Mouse (Mus musculus) erythroblast, adult 5-6 weeks (primary cell): ENCODE results near the gene Tvp23b. TPM values are rescaled to one million over a fixed set of nuclear protein-coding genes. Genes with fewer than 3 reads are reported as not detected.

Experiments used
- ATAC-seq: replicated peaks from 2 replicates; pipeline ENCODE4 v1.8.0; 2016; ENCODE audit warnings: moderate number of reproducible peaks, mild to moderate bottlenecking, moderate TSS enrichment, inconsistent platforms; ENCODE audit not compliant: poor library complexity, low FRiP score, severe bottlenecking
- total RNA-seq, 2 experiments: library from RNA; stranded (forward) in 1 of 2; stranded (reverse) in 1 of 2; fragments of 150-400 nt in 1 of 2; fragments of 200-764, 138-1000 nt in 1 of 2; gene quantifications; 2 replicates each; pipeline versions ENCODE4 v1.2.3 to v1.2.4; 2015 to 2017; ENCODE audit warnings: low replicate concordance in 2 of 2

The Tvp23b gene
- total RNA-seq, 2 experiments from 2014 or later: 2.7 to 5.7 TPM

DNA sequence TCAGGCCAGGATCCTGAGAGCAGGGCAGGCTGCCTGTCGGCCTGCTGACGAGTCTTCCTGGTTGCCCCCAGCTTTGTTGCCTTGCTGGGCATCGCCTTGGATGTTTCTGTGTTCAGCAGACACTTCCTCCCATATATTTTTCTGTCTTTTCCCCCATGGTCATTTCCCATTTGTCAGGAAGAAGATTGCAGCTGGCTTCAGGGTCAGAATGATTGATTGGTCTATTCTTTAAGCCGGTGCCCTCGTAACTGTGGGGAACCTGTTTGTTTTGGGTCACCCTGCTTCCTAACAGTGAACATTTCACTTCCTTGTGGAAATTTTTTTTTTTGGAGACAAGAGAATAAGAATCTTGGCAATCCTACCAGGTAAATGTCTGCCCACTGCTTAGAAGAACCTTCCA lies 6.1 kb downstream of the Tvp23b start:
- ATAC-seq: no peak

GRCm38 (mm10) chr11:62890796-62891195 lies 11.5 kb downstream of the Tvp23b start:
- no peak for ATAC-seq

DNA sequence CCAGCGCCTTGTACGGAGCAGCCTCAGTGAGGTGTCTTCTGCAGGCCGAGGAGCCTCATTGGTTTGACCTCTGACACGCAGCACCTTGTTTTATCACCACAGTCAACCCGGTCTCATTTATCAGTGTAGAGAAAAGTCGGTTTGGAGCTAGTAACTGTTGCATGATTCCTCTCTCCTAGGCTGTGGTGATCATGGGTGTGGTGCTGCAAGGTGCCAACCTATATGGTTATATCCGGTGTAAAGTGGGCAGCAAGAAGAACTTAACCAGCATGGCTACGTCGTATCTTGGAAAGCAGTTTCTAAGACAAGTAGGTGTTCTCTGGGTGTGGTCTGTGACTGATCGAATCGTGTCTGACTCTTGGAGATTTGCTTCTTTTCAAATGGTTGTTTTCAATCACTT lies 12.5 kb downstream of the Tvp23b start:
- no peak for ATAC-seq

DNA sequence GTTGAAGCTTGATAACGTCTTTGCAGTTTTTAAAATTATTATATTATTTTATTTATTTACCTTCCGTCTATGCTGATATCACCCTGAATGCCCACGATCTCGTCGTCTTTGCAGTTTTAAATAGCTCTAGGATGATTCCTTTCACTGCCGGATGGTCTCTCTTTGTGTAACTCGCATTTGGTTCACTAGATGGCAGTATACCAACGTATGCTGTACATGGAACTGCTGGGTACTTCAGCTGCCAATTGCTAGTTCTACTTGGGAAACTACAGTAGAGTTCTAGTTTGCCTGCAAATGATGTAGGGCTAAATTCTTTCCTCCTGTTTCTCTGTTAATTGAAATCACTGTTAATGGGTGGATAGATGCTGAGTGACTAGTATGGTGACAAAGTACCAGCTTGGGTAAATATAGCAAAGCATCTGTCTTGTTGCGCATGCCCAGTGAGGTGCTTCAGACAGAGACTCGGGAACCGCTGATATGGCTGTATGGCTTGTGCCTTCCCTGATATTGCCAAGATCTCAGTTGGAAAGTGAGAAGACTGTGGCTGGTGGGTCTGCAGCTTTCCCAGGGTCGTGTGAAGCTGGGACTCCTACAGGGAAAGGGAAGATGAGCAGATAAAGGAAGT lies 22.6 kb downstream of the Tvp23b start:
- ATAC-seq: no peak; the same call in 1 of the 2 replicates

DNA sequence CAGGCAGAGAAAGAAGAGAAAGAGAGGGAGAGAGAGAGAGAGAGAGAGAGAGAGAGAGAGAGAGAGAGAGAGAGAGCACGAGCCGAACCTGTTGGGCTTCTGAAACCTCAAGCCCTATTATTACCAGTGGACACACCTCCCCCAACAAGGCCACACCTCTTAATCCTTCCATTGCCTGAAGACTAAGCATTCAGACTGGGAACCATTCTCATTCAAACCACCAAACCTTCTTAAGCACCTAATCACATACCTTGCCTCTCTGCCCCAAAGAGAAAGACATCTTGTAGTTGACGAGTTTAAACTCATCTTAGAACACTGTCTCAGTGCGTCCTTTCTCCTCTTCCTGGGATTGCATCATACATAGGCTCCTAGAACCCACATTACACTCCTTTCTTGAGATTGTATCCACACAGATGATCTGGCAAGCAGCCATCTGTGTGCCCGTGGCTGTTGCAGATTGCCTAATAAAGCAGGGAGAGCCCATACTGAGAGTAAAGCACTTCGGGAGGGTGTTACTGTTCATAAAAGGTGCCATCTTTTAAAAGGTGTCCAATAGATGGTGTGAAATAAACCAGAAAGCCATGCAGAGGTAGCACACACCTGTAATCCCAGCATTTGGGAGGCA lies 24.7 kb downstream of the Tvp23b start:
- no peak for ATAC-seq

DNA sequence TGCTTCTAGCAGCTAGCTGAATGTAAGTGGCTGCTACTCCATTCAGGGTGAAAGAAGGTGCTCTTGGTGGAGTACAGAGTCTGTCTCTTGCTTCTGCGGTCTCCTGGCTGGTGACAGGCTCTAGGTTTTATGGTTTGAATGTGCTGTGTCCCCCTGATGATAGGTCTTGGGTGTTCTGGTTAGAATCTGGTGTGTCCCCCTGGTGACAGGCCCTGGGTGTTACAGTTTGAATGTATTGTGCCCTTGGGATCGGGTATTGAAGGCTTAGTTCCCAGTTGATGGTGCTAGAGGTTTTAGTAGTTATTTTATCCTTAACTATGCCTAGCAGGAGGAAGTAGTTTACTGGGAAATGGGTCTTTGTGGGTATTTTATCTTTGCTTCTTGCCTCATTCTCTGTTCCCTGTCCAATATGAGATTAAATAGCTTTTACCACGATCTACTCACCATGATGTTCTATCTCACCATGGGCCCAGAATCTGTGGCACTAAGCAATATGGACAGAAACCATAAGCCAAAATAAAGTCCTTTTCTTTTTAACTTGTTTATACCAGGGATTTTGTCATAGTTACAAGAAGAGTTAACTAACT lies 30.6 kb downstream of the Tvp23b start:
- no peak for ATAC-seq

- no peak for ATAC-seq
These were observed 32.1 kb downstream of the Tvp23b start for GRCm38 (mm10) chr11:62911362-62911761.

- ATAC-seq: no peak
These were observed 33.9 kb downstream of the Tvp23b start for GRCm38 (mm10) chr11:62913141-62913540.

DNA sequence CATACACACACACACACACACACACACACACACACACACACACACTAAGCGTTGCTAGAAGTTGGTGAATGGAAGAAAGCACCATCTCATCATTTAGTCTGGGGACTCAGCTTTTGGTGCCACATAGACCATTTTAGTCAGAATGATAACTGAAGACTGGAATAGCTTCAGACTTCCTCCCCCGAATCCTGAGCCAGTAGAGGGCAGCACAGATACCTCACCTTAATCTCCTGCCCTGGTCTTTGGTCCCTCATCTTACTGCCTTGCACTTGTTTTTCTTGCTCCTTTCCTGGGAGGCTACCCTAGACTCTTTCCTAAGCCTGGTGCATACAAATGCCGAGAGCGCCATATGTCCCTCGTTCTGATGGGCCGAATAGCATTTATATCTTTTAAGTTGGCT lies 35.3 kb downstream of the Tvp23b start:
- ATAC-seq: no peak

- ATAC-seq: no peak
These were observed 36.2 kb downstream of the Tvp23b start for GRCm38 (mm10) chr11:62915486-62915885.

- no peak for ATAC-seq
These were observed 37.5 kb downstream of the Tvp23b start for GRCm38 (mm10) chr11:62916765-62917164.

DNA sequence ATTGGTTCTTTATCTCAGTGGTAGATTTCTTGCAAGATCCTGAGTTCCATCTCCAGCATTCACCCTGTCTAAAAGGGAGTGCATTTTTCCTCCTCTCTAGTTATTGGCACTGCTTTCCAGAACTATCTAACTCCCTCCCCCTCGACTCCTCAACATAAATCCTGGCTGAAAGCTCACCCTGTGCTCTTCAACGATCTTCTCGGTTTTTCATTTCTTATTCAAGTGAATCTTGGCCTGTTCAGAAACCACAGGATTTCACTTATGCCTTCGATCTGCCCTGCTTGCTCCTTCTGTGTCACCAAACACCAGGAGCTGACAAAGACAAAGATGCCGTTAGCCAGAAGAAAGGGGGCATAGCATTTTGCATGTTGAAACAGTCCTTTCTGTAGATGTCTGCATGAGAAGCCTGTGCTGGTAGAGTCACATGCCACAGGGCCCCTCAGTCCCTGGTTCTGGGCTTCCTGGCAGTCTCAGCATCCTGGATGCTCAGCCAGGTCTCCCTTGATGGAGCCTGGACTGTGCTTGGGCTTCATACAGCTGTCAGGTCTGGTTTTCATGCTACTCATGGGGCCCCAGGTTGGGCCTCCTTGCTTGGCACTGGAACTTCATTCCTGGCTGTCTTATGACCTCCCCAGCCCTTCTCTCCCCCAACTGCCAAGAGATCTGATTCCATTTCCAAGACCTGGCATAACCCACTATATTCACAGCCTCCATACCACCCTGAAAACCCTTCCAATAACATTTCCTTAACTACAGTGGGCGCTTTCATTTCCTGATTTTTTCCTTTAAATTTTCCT lies 40.9 kb downstream of the Tvp23b start:
- no peak for ATAC-seq

DNA sequence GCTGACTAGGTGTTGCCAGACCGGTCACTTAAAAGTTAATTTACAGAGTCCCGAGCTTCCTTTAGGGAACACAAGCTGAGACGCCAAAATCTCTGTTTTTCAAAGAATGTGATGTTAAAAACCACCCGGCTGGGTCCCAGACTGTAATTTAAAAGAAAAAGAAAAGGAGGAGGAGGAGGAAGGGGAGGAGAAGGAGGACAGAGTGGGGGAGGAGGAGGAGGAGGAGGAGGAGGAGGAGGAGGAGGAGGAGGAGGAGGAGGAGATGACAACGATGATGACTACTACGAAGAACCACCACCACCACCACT lies 41.4 kb downstream of the Tvp23b start:
- ATAC-seq: no peak

GRCm38 (mm10) chr11:62921052-62921977 lies 42.1 kb downstream of the Tvp23b start:
- ATAC-seq: 0 out of 2 replicates have a peak, but pooled peaks have one; percentile 57

GRCm38 (mm10) chr11:62924091-62924761 lies 45.0 kb downstream of the Tvp23b start:
- no peak for ATAC-seq

DNA sequence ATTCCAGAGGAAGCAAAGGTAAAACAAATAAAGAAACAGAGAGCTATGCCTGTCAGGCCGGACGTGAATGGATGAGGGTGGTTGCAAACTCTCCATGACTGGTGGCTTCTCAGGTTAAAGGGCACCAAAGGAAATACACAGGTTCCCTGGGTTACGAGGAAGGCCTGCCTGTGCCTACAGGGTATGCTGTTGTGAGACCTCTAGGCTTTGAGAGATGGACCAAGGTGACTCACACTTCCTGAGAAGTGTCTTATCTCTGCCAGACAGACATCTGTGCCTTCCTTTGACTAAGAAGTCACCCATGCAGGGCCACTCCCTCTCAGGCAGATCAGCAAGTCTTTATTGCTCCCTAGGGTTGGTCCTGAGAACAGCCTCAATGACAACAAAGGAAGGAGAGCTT lies 50.5 kb downstream of the Tvp23b start:
- no peak for ATAC-seq

DNA sequence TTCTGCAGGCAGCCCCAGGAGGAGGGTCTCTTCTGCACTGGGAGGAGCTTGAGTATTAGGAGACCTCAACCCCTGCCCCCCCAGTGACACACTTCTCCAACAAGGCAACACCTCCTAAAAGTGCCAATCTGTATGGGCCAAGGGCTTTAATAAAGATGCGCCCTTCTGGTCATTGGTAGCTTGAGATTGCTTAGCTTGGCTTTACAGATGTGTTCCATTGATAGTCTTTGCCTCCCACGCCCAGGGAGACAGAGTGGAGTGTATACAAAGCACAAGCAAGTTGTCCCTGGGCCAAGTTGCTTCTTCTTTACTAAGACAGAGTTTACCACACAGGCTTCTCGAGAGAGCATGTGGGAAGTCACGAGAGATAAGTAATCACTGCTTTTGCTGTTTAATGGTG lies 51.3 kb downstream of the Tvp23b start:
- ATAC-seq: no peak

GRCm38 (mm10) chr11:62931141-62931540 lies 51.9 kb downstream of the Tvp23b start:
- ATAC-seq: no peak

DNA sequence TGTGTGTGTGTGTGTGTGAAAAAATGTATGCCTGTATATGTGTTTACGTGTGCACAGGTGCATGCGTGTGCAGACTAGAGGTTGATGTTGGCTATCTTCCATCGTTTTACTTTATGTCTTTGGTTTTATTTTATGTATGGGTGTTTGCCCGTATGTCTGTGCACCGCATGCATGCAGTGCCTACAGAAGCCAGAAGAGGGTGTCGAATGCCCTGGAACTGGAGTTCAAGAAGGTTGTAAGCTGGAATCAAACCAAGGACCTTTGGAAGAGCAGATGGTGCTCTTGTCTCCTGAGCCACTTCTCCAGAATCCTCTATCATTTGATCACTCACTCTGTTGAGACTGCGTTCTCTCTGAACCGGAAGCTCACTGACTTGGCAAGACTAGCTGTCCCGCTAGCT lies 53.8 kb downstream of the Tvp23b start:
- no peak for ATAC-seq
